Mouse (Mus musculus): ENCODE data around the gene AW549877. TPM values are rescaled to one million over a fixed set of nuclear protein-coding genes. Genes with fewer than 3 reads are reported as not detected.

AW549877 gene
- polyA plus RNA-seq, 1 experiment: 42.5 TPM

DNA sequence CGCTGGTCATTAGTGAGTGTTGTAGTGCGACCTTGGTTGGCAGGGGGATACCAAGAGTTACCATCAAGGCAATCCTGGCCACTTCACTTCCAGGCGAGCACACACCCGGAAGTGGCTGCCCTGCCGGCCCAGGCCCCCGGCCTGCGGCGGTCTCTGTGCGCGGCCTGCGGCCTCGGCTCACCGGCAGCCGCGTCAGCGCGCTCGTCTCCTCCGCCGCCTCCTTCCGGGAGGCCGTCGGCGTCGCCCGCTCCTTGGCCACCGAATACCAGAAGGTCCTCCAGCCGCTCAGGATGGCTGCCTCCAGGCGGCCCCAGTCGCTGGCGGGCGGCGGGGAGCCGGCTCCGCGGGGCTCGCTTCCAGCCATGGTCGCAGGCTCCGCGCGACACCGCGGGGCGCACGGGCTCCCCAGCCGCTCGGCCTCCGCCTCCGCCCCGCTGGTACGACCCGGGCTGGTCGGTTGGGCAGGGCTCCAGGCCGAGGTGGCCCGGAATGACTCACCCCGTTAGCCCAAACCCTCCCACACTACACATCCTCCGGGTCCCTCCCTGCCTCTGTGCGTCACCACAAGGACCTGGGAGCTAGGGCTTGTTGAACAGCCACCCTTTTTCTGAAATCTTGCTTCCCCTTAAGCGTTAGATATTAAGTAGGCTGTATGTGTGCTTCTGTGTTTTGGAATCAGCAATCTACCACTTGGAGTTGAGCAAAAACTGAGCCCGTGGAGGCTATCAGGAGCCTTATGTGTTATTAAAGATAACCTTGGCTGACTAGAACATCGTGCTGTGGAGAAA is 16.3 kb downstream of the AW549877 start, which contains the start of gene Fbxo4:
Gene Fbxo4 (minus strand): TSS at position 513 of the 788 bp plus-strand sequence.
- Histone ChIP-seq H3K27me3 (ENCODE audit: control insufficient read depth, insufficient read depth, low read length) (no peaks in the 10 kb centered on the region), H3K27ac (ENCODE audit: insufficient read depth, low read length) (peak within 1 kb of the TSS; percentile 93), H3K4me3 (replicated peaks; ENCODE audit: insufficient read depth, low read depth, low read length) (peak within 1 kb of the TSS; percentile 93), H3K4me1 (ENCODE audit: control insufficient read depth, insufficient read depth, low read length) (no peaks in the 10 kb centered on the region)
- TF ChIP-seq CTCF (IDR thresholded peaks at IDR 0.05; ENCODE audit: borderline replicate concordance, insufficient read depth, low read depth, low read length) (no peak), POLR2A (IDR thresholded peaks at IDR 0.05; ENCODE audit: borderline replicate concordance, insufficient read depth, low read length) (peak; percentile 49; the same call in 1 of the 2 replicates)
- WGBS: under 1% methylated on average over 61 of the region's 61 CpGs
- peak; percentile 91 to 92 for DNase-seq

DNA sequence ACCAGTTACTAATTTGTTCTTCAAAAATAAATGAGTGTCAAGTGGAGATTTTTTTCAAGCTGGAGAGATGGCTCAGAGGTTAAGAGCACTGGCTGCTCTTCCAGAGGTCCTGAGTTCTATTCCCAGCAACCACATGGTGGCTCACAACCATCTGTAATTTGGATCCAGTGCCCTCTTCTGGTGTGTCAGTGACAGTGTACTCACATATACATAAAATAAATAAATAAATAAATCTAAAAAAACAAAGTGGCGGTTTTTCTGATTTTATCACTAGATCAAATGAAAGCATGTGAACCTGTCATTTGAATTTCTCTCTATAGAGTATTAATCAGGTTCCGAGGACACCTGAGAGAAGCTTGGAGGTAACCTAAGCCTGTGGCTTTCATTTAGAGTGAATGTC is 17.3 kb downstream of the AW549877 start:
- TF ChIP-seq POLR2A (IDR thresholded peaks at IDR 0.05; ENCODE audit: borderline replicate concordance, insufficient read depth, low read length) (no peak), CTCF (IDR thresholded peaks at IDR 0.05; ENCODE audit: borderline replicate concordance, insufficient read depth, low read depth, low read length) (no peak)
- Histone ChIP-seq H3K4me3 (replicated peaks; ENCODE audit: insufficient read depth, low read depth, low read length) (no peak overlapping the region), H3K27ac (ENCODE audit: insufficient read depth, low read length) (no peak overlapping the region), H3K4me1 (ENCODE audit: control insufficient read depth, insufficient read depth, low read length) (no peaks in the 10 kb centered on the region), H3K27me3 (ENCODE audit: control insufficient read depth, insufficient read depth, low read length) (no peaks in the 10 kb centered on the region)
- peak in 1 of 2 experiments; percentile 25 for DNase-seq
- WGBS: 89% methylated on average over 2 of the region's 2 CpGs

DNA sequence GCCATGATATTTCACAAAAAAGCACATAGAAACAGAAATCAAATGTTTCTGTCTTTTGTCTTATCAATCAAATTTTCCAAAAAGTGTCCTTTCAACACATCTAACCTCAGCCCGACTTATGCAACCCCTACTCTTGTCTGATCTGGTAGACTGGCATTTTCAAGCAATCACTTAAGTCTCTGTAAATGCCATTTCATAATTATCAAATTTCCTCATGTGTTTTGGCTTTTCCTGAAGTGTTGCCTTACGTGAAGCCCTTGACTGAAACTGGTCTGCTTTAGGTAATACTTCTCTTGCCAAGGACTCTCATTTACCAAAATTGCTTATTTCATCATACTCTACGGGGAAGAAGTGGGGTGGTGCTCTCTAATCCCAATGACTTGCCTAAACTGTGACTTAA is 22.2 kb downstream of the AW549877 start:
- WGBS: 95% methylated on average over 3 of the region's 3 CpGs
- H3K27ac ChIP-seq (ENCODE audit: insufficient read depth, low read length): no peak overlapping the region
- TF ChIP-seq POLR2A (IDR thresholded peaks at IDR 0.05; ENCODE audit: borderline replicate concordance, insufficient read depth, low read length) (no peak), CTCF (IDR thresholded peaks at IDR 0.05; ENCODE audit: borderline replicate concordance, insufficient read depth, low read depth, low read length) (no peak)
- no peak for DNase-seq
- no peaks in the 10 kb centered on the region for H3K27me3 ChIP-seq (ENCODE audit: control insufficient read depth, insufficient read depth, low read length)
- no peaks in the 10 kb centered on the region for H3K4me1 ChIP-seq (ENCODE audit: control insufficient read depth, insufficient read depth, low read length)
- H3K4me3 ChIP-seq (replicated peaks; ENCODE audit: insufficient read depth, low read depth, low read length): no peak overlapping the region

DNA sequence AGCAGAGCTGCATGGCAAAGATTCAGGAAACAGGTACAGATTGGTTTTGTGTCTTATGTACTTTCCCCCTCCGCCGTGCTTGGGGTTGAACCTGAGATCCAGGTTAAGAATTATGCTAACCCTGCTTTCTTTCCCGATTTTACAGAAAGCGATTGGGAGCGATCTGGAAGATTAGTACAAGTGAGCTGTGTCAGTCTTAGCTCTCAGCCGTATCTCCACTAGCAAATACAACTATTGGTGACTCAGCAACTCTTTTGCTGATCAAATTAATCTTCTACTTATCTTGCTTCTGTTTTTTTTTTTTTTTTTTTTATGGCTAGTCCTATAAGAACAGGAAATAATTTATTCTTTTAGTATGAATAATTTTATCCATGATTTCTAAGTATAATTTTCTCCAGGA is 25.4 kb downstream of the AW549877 start:
- Histone ChIP-seq H3K27me3 (ENCODE audit: control insufficient read depth, insufficient read depth, low read length) (no peaks in the 10 kb centered on the region), H3K27ac (ENCODE audit: insufficient read depth, low read length) (no peak overlapping the region), H3K4me3 (replicated peaks; ENCODE audit: insufficient read depth, low read depth, low read length) (no peak overlapping the region), H3K4me1 (ENCODE audit: control insufficient read depth, insufficient read depth, low read length) (no peaks in the 10 kb centered on the region)
- DNase-seq: no peak
- no peak for TF ChIP-seq POLR2A (IDR thresholded peaks at IDR 0.05; ENCODE audit: borderline replicate concordance, insufficient read depth, low read length)
- 96% methylated on average over 6 of the region's 6 CpGs for WGBS

DNA sequence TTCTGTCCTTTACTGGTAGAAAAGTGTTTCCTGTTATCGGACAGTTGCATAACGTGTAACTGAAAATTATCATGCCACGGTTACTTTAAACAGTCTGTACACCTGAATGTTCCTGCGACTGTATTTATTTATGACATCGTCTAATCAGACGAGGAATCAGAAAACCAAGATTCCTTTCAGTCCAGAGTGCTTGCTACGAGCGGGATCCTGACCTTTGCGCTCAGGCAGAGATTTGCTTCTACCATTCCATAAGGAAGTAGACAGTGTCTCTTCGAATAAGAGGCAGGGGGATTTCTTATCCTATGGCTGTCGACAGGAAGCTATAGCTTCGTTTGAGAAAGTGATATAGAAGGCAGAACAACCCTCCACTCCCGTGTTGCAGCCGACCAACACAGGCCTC is 25.8 kb downstream of the AW549877 start:
- Histone ChIP-seq H3K27ac (ENCODE audit: insufficient read depth, low read length) (no peak overlapping the region), H3K4me3 (replicated peaks; ENCODE audit: insufficient read depth, low read depth, low read length) (no peak overlapping the region), H3K4me1 (ENCODE audit: control insufficient read depth, insufficient read depth, low read length) (no peaks in the 10 kb centered on the region), H3K27me3 (ENCODE audit: control insufficient read depth, insufficient read depth, low read length) (no peaks in the 10 kb centered on the region)
- 92% methylated on average over 14 of the region's 14 CpGs for WGBS
- TF ChIP-seq CTCF (IDR thresholded peaks at IDR 0.05; ENCODE audit: borderline replicate concordance, insufficient read depth, low read depth, low read length): no peak
- no peak for TF ChIP-seq POLR2A (IDR thresholded peaks at IDR 0.05; ENCODE audit: borderline replicate concordance, insufficient read depth, low read length)
- DNase-seq: no peak

DNA sequence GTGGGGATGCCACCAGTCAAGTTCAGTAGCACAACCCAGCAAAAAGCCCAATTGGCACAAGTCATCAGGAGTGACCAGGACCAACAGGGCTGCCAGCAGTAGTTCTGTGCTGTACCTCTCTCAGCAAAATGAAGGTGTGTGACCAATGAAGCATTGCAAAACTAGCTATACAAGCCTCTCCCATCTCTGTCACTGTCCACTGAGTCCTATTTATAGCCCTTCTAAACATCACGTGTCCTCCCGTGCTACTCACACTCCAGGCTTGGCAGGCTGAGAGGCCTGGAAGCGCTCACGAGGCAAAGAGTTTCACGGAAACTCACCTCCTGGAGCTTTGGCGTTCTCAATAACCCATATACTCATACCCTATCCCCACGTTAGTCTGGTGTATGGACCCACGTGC is 33.3 kb downstream of the AW549877 start:
- Histone ChIP-seq H3K27ac (ENCODE audit: insufficient read depth, low read length) (no peak overlapping the region), H3K4me3 (replicated peaks; ENCODE audit: insufficient read depth, low read depth, low read length) (no peak overlapping the region), H3K4me1 (ENCODE audit: control insufficient read depth, insufficient read depth, low read length) (peaks cover 3% of the 10 kb centered on the region; the same call in 1 of the 2 replicates), H3K27me3 (ENCODE audit: control insufficient read depth, insufficient read depth, low read length) (no peaks in the 10 kb centered on the region)
- no peak for TF ChIP-seq POLR2A (IDR thresholded peaks at IDR 0.05; ENCODE audit: borderline replicate concordance, insufficient read depth, low read length)
- no peak for TF ChIP-seq CTCF (IDR thresholded peaks at IDR 0.05; ENCODE audit: borderline replicate concordance, insufficient read depth, low read depth, low read length)
- no peak for DNase-seq
- WGBS: 33% methylated on average over 8 of the region's 8 CpGs

DNA sequence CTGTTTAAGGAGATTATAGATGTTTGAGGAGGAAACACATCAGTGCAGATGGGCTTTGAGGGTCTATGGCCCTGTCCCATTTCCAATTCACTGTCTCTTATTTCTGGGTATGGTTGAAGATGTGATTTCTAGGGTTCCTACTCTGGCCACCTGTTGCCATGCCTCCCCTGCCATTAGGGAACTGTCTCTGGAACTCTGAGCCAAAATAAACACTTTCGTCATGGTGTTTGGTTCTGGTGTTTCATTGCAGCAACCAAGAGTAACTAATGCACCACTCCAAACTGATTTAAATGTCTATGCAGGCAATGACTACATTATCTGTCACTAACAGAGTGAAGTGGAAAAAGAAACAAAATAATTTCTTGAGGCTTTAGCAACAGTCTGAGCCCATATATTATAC is 35.5 kb downstream of the AW549877 start:
- TF ChIP-seq CTCF (IDR thresholded peaks at IDR 0.05; ENCODE audit: borderline replicate concordance, insufficient read depth, low read depth, low read length): no peak
- TF ChIP-seq POLR2A (IDR thresholded peaks at IDR 0.05; ENCODE audit: borderline replicate concordance, insufficient read depth, low read length): no peak
- peaks cover 3% of the 10 kb centered on the region; the same call in 1 of the 2 replicates for H3K4me1 ChIP-seq (ENCODE audit: control insufficient read depth, insufficient read depth, low read length)
- WGBS: 24% methylated on average over 1 of the region's 1 CpGs
- H3K27ac ChIP-seq (ENCODE audit: insufficient read depth, low read length): no peak overlapping the region
- DNase-seq: no peak
- H3K4me3 ChIP-seq (replicated peaks; ENCODE audit: insufficient read depth, low read depth, low read length): no peak overlapping the region
- H3K27me3 ChIP-seq (ENCODE audit: control insufficient read depth, insufficient read depth, low read length): no peaks in the 10 kb centered on the region

DNA sequence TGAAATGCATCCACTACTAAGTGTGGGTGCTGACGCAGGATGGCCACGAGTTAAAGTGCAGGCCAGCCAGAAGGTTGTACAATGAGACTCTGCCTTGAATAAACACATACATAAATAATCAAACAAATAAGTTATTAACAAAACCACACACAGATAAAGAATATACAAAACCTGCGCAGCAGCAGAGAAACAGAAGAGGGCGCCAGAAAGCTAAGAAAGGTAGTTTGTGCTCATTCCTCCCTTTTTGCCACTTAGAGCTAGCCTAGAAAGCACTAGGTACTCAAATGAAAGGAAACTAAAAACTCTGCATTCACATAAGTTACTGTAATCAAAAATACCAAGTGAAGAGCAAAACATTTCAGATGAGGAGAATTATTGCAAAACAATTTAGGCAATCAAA is 37.6 kb downstream of the AW549877 start:
- no peaks in the 10 kb centered on the region for H3K27me3 ChIP-seq (ENCODE audit: control insufficient read depth, insufficient read depth, low read length)

More for the DNA sequence above, 37.6 kb downstream of the AW549877 start:
- TF ChIP-seq CTCF (IDR thresholded peaks at IDR 0.05; ENCODE audit: borderline replicate concordance, insufficient read depth, low read depth, low read length): peak; percentile 38; the same call in 1 of the 2 replicates
- TF ChIP-seq POLR2A (IDR thresholded peaks at IDR 0.05; ENCODE audit: borderline replicate concordance, insufficient read depth, low read length): no peak
- peak; percentile 38 to 52 for DNase-seq
- no peak overlapping the region for H3K4me3 ChIP-seq (replicated peaks; ENCODE audit: insufficient read depth, low read depth, low read length)
- no peak overlapping the region for H3K27ac ChIP-seq (ENCODE audit: insufficient read depth, low read length)
- H3K4me1 ChIP-seq (ENCODE audit: control insufficient read depth, insufficient read depth, low read length): peaks cover 3% of the 10 kb centered on the region; the same call in 1 of the 2 replicates
- 30% methylated on average over 4 of the region's 4 CpGs for WGBS

Measured in cerebellum, adult 2 months (tissue).